Mouse (Mus musculus) neural tube, embryonic 10.5 days (tissue): ENCODE measurements around the gene Lct.
A peak's percentile ranks its signal among the peaks of the same experiment; 100 is the strongest.
"Not testable (repeated sequence)": the region's sequence is repeated elsewhere in the genome, so short reads cannot be mapped to it uniquely, and the experiment has no call there.

Experiments used
- DNase-seq: peaks from one replicate; pipeline ENCODE4 v3.0.0-alpha.2; 2017; ENCODE audit warnings: low spot score; ENCODE audit errors: extremely low spot score

The Lct gene

GRCm38 (mm10) chr1:128328218-128328617 is at the start of gene Lct:
TSS of gene Lct (minus strand) at chr1:128328318.
- no peak for DNase-seq

DNA sequence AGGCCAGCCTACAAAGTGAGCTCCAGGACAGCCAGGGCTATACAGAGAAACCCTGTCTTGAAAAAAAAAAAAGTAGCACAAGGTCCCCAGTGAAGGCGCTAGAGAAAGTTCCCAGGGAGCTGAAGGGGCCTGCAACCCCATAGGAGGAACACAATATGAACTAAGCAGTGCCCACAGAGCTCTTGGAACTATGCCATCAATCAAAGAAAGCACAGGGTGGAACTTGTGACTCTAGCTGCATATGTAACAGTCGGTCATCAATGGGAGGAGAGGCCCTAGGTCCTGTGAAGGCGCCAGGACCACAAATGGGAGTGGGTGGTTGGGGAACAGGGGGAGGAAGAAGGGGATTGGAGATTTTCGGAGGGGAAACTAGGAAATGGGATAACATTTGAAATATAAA is 48.7 kb upstream of the Lct start:
- no peak for DNase-seq

DNA sequence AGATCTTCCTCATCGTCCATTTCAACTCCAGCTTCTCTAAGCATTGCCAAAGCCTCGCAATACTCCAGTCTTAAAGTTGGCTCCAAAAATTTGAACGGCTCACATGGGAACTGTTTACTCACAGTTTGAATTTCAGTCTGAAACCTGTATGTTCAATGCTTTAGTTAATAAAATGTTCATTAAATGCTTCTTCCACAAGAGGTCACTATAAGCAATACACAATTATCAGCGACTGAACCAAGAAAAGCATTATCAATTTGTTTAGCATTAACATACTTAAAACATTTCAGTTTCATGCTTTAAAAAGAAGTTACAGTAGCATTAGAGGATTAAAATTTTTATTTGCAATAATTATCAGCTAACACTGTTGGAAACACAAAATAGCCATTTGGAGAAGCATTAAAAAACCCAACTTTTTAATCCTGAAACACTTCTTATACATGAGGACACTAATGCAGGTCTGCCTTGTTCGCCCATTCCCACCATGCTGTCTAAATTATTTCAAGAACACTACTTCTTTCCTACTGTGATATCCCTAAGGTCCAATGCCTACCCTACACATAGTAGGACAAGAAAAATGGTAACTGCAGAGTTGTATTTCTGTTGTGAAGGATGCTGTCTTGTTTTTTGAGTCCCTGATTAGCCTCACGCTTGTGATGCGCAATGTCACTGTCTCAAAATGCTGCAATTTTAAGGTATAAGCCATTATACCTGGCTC is 44.2 kb upstream of the Lct start:
- DNase-seq, result no peak

DNA sequence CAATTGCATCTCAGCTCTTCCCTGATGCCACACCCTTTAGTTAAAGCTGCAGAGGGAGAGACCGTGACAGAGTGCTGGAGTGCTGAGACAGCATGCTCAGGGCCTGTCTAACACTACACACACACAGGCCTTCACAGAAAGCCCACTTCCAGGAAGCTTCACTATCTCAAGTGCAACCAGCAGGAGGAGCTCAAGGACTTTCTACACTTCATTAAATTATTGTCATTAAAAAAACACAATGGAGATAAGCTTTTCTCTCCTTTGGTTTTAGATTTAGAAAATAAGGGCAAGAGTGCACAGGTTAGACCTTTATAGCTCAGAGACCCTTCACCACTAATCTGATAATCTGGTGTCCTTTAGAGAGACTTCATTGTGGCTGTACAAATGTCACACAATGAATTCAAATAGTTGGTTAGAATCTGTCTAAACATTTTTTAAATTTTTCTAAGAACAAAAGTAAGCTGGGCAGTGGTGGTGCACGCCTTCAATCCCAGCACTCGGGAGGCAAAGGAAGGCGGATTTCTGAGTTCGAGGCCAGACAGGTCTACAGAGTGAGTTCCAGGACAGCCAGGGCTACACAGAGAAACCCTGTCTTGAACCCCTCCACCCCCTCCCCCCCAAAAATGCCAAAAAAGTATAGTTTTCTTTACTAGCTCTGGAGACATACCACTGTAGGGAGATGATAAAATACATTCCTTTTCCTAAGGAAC is 40.8 kb upstream of the Lct start:
- DNase-seq, result no peak

- no peak for DNase-seq
These were observed 32.5 kb upstream of the Lct start for GRCm38 (mm10) chr1:128360601-128361000.

GRCm38 (mm10) chr1:128359554-128360376 is 31.6 kb upstream of the Lct start, which contains the start of gene Mcm6:
TSS of gene Mcm6 (minus strand) at chr1:128359664.
- peak; percentile 91 for DNase-seq

GRCm38 (mm10) chr1:128358916-128359553 is 30.9 kb upstream of the Lct start:
- no peak for DNase-seq

- DNase-seq, result no peak
These were observed 30.2 kb upstream of the Lct start for GRCm38 (mm10) chr1:128358276-128358675.

- DNase-seq, result peak; percentile 12
These were observed 29.3 kb upstream of the Lct start for GRCm38 (mm10) chr1:128357452-128357851.

DNA sequence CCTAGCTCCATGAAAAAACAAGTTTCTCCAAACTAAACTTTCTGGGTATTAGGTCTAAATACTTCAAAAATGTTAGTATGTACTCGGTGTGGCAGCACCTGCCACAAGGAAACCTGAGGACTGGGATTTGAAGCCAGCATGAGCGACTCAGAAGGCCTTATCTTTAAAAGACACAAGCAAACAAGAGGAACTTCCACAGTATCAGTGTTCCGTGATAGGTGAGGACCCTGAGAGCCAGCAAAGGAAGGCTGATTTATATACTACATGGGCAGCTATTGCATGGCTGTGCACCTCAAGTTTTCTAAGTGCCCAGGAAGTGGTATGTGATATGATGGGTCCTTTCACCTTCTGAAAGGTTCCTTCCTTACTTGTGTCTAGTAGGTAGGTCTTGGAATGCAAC is 25.0 kb upstream of the Lct start:
- no peak for DNase-seq

DNA sequence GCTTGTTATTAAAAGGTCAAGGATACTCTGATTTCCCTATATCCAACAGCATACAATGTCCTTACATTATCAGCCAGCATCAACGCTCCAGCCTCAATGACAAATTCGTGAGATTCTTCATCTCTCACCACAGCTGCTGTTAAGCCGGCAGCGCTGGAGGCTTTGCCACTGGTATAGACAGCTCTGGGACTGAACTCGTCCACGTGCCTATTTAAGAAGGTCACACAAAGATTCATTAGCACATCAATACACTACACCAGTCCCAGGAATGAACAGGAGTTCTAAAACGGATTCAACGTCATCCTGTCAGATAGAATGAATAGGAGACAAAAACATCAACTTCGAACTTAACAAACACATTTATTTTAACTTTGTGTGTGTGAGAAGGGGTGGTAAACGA is 16.1 kb upstream of the Lct start:
- DNase-seq, result no peak

GRCm38 (mm10) chr1:128337708-128338320 is 9.7 kb upstream of the Lct start:
- DNase-seq, result no peak

DNA sequence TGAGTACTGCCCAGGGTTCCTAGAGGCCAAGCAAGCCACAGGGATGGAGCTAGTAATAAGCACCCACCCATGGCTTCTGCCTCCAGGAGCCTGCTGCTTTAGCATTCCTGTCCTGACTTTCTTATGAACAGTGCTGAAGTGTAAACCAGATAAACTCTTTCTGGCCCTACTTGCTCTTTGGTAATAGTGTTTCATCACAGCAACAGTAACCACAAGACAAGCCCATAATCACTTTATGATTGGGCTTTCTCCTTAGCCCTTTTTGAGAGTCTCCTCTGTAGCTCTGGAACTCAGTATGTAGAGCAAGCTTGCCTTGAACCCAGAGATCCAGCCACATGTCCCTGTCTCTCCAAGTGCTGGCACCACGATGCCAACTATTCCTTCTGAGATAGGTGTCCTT is 2.2 kb upstream of the Lct start:
- no peak for DNase-seq

DNA sequence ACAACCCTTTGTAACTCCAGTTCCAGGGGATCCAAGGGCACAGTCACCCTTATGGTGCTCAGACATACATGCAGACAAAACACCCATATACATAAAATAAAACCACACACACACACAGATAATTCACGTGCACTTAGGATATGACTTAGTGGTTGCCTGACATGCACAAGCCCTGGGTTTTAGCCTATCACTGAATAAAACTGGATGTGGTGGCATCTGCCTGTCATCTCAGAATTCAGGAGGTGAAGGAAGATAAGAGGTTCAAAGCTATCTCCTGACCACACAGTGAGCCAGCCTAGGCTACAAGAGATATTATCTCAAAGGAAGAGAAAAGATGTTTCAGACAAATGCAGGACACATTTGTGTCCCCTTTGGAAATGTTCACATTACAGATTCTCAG is 953 bp downstream of the Lct start:
- DNase-seq, result no peak

GRCm38 (mm10) chr1:128324776-128325175 is 3.3 kb downstream of the Lct start:
- no peak for DNase-seq

GRCm38 (mm10) chr1:128323026-128323643 is 5.0 kb downstream of the Lct start:
- no peak for DNase-seq

GRCm38 (mm10) chr1:128319266-128319665 is 8.9 kb downstream of the Lct start:
- not testable (repeated sequence) for DNase-seq

DNA sequence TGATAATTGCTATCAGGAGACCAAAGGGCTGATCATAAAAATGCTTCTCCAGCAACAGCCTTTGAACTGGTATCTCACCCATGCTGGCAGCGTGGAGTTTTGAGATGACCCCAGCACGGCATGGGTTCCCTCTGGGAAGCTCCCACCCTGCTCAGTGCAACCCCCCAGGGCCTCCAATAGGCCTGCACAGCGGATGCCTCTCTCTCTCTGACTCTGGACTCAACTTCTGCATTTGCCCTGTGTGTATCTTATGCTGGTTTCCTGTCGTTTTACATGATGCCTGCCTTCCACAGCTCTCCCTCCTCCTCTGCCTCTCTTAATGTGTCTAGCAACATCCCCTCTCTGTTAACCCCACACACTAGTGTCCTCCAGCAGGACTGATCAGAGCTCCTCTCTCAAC is 13.5 kb downstream of the Lct start:
- no peak for DNase-seq

- DNase-seq, result no peak
These were observed 19.1 kb downstream of the Lct start for GRCm38 (mm10) chr1:128309043-128309442.

DNA sequence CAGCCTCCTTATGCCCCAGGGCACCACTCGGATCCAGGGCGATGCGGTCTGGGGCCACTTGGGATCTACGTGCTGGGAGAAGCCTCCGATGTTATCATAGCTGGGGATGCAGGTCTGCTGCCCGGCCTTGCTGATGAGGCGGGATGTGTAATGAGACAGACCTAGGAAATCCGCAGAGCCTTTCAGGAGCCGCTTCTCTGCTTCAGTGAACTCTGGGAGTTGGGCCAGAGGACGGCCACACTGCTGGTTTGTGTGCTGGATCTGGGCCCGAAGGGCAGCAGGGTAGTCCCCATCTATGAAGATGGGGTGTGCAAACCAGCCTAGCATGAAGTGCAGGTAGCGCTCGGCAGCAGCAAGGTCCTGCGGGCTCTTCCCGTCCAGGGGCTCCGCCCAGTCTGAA is 24.2 kb downstream of the Lct start:
- no peak for DNase-seq
